Mouse (Mus musculus) stomach, embryonic 16.5 days (tissue): ENCODE measurements at regions not wholly inside any gene's neighbourhood (a gene's known extent, or its start where the extent isn't known, plus 50 kb on each side); places are given as distances from the start of the nearest gene placed in this dataset.

ENCODE experiments used
- ATAC-seq: fragments of 200-750 bp; cut with Nextera tagmentation; 2 replicates; pipeline ENCODE4 v1.8.0; 2017; ENCODE audit warnings: moderate number of reproducible peaks, moderate TSS enrichment; ENCODE audit not compliant: insufficient read depth, low FRiP score
- H3K27ac ChIP-seq: fragments of 300-500 bp; sonication (generic); 2 replicates; pipeline ENCODE4 v1.5.1; 2014; ENCODE audit warnings: low read length
- H3K27me3 ChIP-seq: fragments of 300-500 bp; sonication (generic); 2 replicates; pipeline ENCODE4 v1.6.1; 2014; ENCODE audit warnings: low read length, control low read depth, mixed read lengths; ENCODE audit not compliant: control insufficient read depth, insufficient read depth
- H3K36me3 ChIP-seq: fragments of 300-500 bp; sonication (generic); 2 replicates; pipeline ENCODE4 v1.6.1; 2014; ENCODE audit warnings: low read length; ENCODE audit not compliant: control insufficient read depth, insufficient read depth
- H3K4me1 ChIP-seq: fragments of 300-500 bp; sonication (generic); 2 replicates; pipeline ENCODE4 v1.6.1; 2014; ENCODE audit warnings: low read length, control low read depth, mixed read lengths; ENCODE audit not compliant: control insufficient read depth, insufficient read depth
- H3K4me2 ChIP-seq: fragments of 300-500 bp; sonication (generic); 2 replicates; pipeline ENCODE4 v1.6.1; 2014; ENCODE audit warnings: low read depth, low read length, mixed read lengths
- H3K4me3 ChIP-seq: fragments of 300-500 bp; sonication (generic); replicated peaks from 2 replicates; pipeline ENCODE4 v1.5.1; 2014; ENCODE audit warnings: mild to moderate bottlenecking, low read length
- H3K9ac ChIP-seq: fragments of 300-500 bp; sonication (generic); 2 replicates; pipeline ENCODE4 v1.6.1; 2014; ENCODE audit warnings: low read length
- H3K9me3 ChIP-seq: fragments of 300-500 bp; sonication (generic); replicated peaks from 2 replicates; pipeline ENCODE4 v1.6.1; 2016; ENCODE audit warnings: low read length, control low read depth; ENCODE audit not compliant: control insufficient read depth
- WGBS: fragments of 180-500 bp; shearing (Covaris S2); extraction: QIAGEN DNeasy Blood & Tissue Kit; methylation state at CpG from one replicate; pipeline ENCODE4 v1.1.7; 2014; 5-methylcytosine and 5-hydroxymethylcytosine counted together

DNA sequence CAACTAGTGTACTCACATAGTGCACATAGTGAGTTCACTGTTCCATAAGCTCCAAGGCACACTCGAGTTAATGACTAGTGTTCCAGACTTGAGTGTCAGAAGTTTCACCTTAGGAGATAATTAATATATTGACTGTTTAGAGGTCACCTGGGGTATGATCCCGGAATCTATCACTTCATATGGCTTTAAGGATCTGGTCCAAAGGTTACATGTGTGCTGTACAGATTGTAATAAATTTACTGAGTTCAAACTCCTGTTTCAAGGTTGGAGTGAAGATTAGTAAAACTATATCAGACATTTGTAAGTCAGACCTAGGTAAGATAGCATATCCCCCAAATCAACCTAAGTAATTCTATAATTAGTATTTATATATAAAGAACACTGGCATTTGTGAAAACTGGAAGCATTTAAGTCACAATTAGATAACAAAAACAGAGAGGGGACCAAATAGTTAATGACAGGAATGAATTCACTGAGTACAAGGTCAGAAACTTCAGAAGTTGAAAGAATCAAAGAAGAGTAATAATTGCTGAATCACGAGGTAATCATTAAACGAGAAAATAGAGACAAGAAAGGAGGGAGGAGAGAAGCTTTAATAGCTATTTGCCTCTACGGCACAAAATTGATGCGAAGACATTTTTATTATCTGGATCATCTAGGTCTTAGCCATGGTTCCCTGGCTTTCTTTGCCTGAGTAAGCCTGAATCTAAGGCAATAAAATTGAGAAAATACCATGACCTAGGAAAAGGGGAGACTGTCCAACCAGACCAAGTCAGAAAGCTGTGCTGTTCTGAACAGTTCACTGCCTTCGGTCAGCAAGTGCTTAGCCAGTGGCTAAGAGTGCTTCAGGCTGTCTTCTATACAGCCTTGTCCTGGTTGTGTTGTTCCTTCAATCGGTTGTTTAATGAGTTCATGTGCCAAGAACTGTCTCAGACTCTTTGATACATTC lies 112.6 kb upstream of the Zfand5 start:
- H3K4me2 ChIP-seq = no peak overlapping the region
- H3K9me3 ChIP-seq = no peaks in the 10 kb centered on the region
- WGBS = 65% methylated on average over 8 of the region's 8 CpGs
- no peaks in the 10 kb centered on the region for H3K4me1 ChIP-seq
- H3K36me3 ChIP-seq = no peaks in the 10 kb centered on the region
- ATAC-seq = peak; percentile 33; the same call in 1 of the 2 replicates
- no peak overlapping the region for H3K27ac ChIP-seq
- H3K27me3 ChIP-seq = no peaks in the 10 kb centered on the region
- H3K9ac ChIP-seq = no peak overlapping the region
- no peak overlapping the region for H3K4me3 ChIP-seq

- H3K27ac ChIP-seq = no peak overlapping the region
- H3K4me2 ChIP-seq = no peak overlapping the region
- no peaks in the 10 kb centered on the region for H3K36me3 ChIP-seq
- ATAC-seq = no peak
- H3K9ac ChIP-seq = no peak overlapping the region
- H3K4me1 ChIP-seq = no peaks in the 10 kb centered on the region
- H3K9me3 ChIP-seq = no peaks in the 10 kb centered on the region
- H3K27me3 ChIP-seq = no peaks in the 10 kb centered on the region
- H3K4me3 ChIP-seq = no peak overlapping the region
- WGBS = 38% methylated on average over 1 of the region's 1 CpGs
Measured at GRCm38 (mm10) chr19:21154162-21154561, 117.9 kb upstream of the Zfand5 start.

DNA sequence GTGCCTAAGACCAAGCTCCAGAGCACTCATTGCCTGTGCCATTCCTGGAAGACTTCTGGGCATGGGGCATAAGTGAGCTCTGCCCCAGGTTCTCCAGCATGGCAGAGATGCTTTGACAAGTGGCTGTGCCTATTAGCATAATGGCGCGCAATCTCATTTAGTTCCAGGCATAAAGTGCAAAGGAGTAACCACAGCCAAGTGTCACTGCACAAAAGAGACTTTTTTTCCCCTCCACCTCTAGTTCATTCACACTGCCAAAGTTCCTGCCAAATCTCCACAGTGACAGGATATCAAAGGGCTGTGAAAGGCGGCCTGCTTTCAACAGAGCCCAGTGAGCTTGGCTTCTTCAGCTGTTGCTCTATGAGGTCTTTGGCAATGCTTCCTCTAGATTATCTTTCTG lies 120.1 kb upstream of the Zfand5 start:
- H3K4me2 ChIP-seq = no peak overlapping the region
- no peaks in the 10 kb centered on the region for H3K9me3 ChIP-seq
- no peaks in the 10 kb centered on the region for H3K27me3 ChIP-seq
- no peak for ATAC-seq
- H3K27ac ChIP-seq = no peak overlapping the region
- no peaks in the 10 kb centered on the region for H3K4me1 ChIP-seq
- H3K36me3 ChIP-seq = no peaks in the 10 kb centered on the region
- H3K4me3 ChIP-seq = no peak overlapping the region
- 77% methylated on average over 3 of the region's 3 CpGs for WGBS
- no peak overlapping the region for H3K9ac ChIP-seq

- no peak overlapping the region for H3K4me3 ChIP-seq
- H3K9me3 ChIP-seq = no peaks in the 10 kb centered on the region
- no peaks in the 10 kb centered on the region for H3K4me1 ChIP-seq
- no peak overlapping the region for H3K9ac ChIP-seq
- ATAC-seq = no peak
- H3K27ac ChIP-seq = no peak overlapping the region
- H3K36me3 ChIP-seq = no peaks in the 10 kb centered on the region
- no peaks in the 10 kb centered on the region for H3K27me3 ChIP-seq
- no peak overlapping the region for H3K4me2 ChIP-seq
- WGBS = 65% methylated on average over 3 of the region's 3 CpGs
Measured at GRCm38 (mm10) chr19:21150849-21151248, 121.2 kb upstream of the Zfand5 start.

DNA sequence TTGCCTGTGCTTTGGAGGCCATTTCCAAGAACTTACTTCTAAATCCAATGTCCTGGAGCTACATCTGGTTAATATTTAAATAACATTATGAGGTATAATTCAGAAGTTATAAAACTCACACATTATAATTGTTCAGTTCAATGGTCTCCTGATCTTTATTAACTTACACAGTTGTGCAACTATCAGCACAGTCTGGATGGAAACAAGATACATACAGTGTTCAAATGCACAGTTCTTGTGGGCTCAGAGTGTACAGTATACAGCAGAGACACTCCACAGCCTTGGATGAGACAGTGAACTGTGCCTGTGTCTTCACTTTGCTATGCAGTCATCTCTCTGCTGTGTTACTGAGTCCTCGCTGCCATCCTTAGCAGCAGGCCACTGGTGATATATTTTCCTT lies 121.8 kb upstream of the Zfand5 start:
- H3K36me3 ChIP-seq = no peaks in the 10 kb centered on the region
- no peak overlapping the region for H3K4me2 ChIP-seq
- 95% methylated on average over 1 of the region's 1 CpGs for WGBS
- H3K9me3 ChIP-seq = no peaks in the 10 kb centered on the region
- no peaks in the 10 kb centered on the region for H3K27me3 ChIP-seq
- H3K27ac ChIP-seq = no peak overlapping the region
- no peaks in the 10 kb centered on the region for H3K4me1 ChIP-seq
- no peak for ATAC-seq
- no peak overlapping the region for H3K9ac ChIP-seq
- H3K4me3 ChIP-seq = no peak overlapping the region

- Histone ChIP-seq H3K9me3 (no peaks in the 10 kb centered on the region), H3K27ac (no peak overlapping the region), H3K4me1 (no peaks in the 10 kb centered on the region), H3K4me2 (no peak overlapping the region), H3K27me3 (no peaks in the 10 kb centered on the region), H3K36me3 (no peaks in the 10 kb centered on the region), H3K9ac (no peak overlapping the region), H3K4me3 (no peak overlapping the region)
- 71% methylated on average over 4 of the region's 4 CpGs for WGBS
- ATAC-seq = no peak
Measured at GRCm38 (mm10) chr19:21146860-21147390, 125.2 kb upstream of the Zfand5 start.

- Histone ChIP-seq H3K4me2 (peak overlapping the region; percentile 31), H3K4me3 (no peak overlapping the region), H3K27ac (peak overlapping the region; percentile 28; the same call in 1 of the 2 replicates), H3K9me3 (no peaks in the 10 kb centered on the region), H3K27me3 (no peaks in the 10 kb centered on the region), H3K36me3 (no peaks in the 10 kb centered on the region), H3K4me1 (no peaks in the 10 kb centered on the region), H3K9ac (no peak overlapping the region)
- peak; percentile 86 for ATAC-seq
- 14% methylated on average over 13 of the region's 13 CpGs for WGBS
Measured at GRCm38 (mm10) chr19:21144659-21145283, 127.3 kb upstream of the Zfand5 start.

DNA sequence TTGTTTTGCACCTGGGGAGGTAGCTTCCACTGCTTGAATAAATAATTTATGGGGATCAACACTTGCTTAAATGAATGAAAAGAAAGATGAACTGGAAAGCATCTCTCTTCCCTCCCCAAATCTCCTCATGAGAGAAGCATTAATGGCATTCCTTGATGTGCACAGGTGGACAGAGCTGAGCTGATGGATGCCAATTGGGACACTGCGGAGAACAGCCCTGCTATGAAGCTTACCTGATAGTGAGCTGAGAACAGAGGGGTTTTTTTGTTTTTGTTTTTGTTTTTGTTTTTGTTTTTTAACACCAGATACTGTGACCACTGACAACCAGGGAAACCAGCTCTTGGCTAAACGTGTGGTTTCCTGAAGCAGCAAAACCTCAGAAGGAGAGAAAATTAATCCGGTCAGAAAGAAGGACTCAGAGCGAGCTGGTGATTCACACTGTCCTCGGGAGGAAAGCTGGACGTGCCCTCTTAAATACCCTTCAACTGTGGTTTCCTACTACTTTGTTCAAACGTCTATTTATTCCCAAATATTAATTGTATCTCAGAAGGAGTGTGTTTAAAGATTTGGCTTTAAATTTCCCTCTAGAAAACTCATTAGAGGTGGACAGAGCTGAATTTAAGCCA lies 128.0 kb upstream of the Zfand5 start:
- no peak for ATAC-seq
- Histone ChIP-seq H3K4me1 (no peaks in the 10 kb centered on the region), H3K36me3 (no peaks in the 10 kb centered on the region), H3K4me2 (peak overlapping the region; percentile 31), H3K9ac (no peak overlapping the region), H3K27ac (no peak overlapping the region), H3K9me3 (no peaks in the 10 kb centered on the region), H3K4me3 (no peak overlapping the region), H3K27me3 (no peaks in the 10 kb centered on the region)
- 22% methylated on average over 7 of the region's 7 CpGs for WGBS

DNA sequence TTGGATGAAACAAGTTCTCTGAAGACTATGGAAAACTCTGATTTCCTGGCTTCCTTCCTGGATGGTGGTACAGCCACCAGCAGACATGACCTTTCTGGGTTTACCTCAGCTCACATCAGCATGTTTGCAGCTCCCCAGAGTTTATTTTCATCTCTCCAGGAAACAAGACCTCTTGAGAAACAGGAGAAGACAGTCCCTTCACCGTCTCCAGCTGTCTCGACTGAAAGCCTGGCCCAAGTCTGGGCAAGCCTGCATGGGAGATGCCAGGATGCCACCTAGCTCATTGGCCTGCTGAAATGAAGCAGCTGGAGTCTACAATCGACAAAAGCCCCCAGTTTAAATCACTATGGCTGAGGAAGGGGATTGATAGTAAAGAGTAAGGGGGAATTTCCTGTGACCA lies 131.6 kb upstream of the Zfand5 start:
- ATAC-seq = no peak
- H3K27ac ChIP-seq = no peak overlapping the region
- no peaks in the 10 kb centered on the region for H3K36me3 ChIP-seq
- H3K4me3 ChIP-seq = no peak overlapping the region
- H3K9ac ChIP-seq = no peak overlapping the region
- no peaks in the 10 kb centered on the region for H3K9me3 ChIP-seq
- H3K4me2 ChIP-seq = no peak overlapping the region
- no peaks in the 10 kb centered on the region for H3K4me1 ChIP-seq
- 49% methylated on average over 3 of the region's 3 CpGs for WGBS
- no peaks in the 10 kb centered on the region for H3K27me3 ChIP-seq
